Mouse (Mus musculus) embryonic fibroblast, embryonic 13.5 days (primary cell): ENCODE results near the gene Ppp1r12b. TPM values are rescaled to one million over a fixed set of nuclear protein-coding genes. Genes with fewer than 3 reads are reported as not detected.
"Not testable (repeated sequence)": the region's sequence is repeated elsewhere in the genome, so short reads cannot be mapped to it uniquely, and the experiment has no call there.

Source experiments
- H3K27ac ChIP-seq: 2 replicates; pipeline ENCODE4 v1.5.1; 2012; ENCODE audit warnings: low read length, control low read depth, inconsistent platforms; ENCODE audit not compliant: insufficient read depth
- H3K4me1 ChIP-seq: 2 replicates; pipeline ENCODE4 v1.6.1; 2011; ENCODE audit warnings: low read length; ENCODE audit not compliant: control insufficient read depth, insufficient read depth
- H3K4me3 ChIP-seq: 2 replicates; pipeline ENCODE4 v1.5.1; 2011; ENCODE audit warnings: mild to moderate bottlenecking, control low read depth, low read length; ENCODE audit not compliant: insufficient read depth
- CTCF ChIP-seq: IDR thresholded peaks from 2 replicates; pipeline ENCODE4 v1.5.1; 2011; ENCODE audit warnings: mild to moderate bottlenecking, control low read depth, low read length, moderate library complexity, borderline replicate concordance; ENCODE audit not compliant: insufficient read depth
- POLR2A ChIP-seq: IDR thresholded peaks from 2 replicates; pipeline ENCODE4 v1.6.1; 2011; ENCODE audit warnings: low read depth, mild to moderate bottlenecking, control low read depth, low read length, moderate library complexity
- polyA plus RNA-seq: library from polyadenylated mRNA; stranded (reverse); fragments of >200 nt; gene quantifications from 2 replicates; pipeline ENCODE4 v1.2.4, GENCODE M21; 2011; ENCODE audit warnings: low read depth; ENCODE audit not compliant: missing spikeins, insufficient read length

Gene Ppp1r12b
- polyA plus RNA-seq, 1 experiment, result 20.3 TPM

DNA sequence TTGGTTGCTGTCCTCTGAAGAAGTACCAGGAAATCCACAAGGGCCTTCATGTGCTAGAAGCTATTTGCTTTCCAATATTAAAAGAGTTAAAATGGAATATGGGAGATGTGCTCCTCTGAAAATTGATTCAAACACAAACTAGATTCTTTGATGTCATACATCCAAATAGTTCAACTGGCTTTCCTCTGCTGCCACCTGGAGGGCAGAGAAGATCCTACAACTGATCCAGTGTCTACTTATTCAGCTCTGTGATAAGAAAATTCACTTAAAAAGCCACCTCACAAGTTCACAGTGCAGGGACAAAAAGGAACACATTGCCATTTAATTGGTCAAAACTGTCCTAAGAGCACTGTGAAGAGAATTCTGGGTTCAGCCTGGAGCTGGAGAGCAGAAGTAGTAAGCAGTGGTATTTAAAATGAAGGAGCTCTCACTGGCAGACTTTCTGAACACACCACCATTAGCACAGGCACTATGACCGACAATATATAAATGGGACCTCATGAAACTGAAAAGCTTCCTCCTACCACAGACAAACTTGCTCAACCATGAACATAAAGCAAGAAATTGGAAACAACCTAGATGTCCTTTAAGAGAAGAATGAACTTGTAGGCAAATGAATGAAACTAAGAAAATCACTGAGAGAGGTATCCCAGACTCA is 101.3 kb downstream of the Ppp1r12b start:
- no peak overlapping the region for H3K4me3 ChIP-seq
- TF ChIP-seq CTCF, result no peak
- no peak for TF ChIP-seq POLR2A
- no peak overlapping the region for H3K27ac ChIP-seq
- H3K4me1 ChIP-seq, result no peaks in the 10 kb centered on the region

DNA sequence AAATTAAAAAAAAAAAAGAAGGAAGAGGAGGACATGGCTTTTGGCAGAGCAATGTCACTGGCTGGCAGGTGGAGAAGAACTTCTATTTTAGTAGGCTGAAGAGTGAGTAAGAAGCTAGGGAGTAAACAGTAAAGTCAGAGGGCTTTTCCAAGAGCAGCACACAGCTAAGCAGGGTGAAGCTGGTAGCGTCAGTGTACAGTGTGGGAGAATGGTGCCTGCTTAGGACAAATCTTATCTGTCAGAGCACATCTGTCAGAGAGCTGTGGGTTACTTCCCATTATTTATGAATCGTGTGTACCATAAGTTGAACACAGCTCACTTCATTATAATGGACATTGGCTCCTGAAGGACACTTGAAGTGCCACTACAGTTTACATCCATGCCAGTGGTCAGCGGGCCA is 102.9 kb downstream of the Ppp1r12b start:
- no peak for TF ChIP-seq CTCF
- TF ChIP-seq POLR2A, result no peak
- Histone ChIP-seq H3K27ac (no peak overlapping the region), H3K4me3 (no peak overlapping the region), H3K4me1 (no peaks in the 10 kb centered on the region)

DNA sequence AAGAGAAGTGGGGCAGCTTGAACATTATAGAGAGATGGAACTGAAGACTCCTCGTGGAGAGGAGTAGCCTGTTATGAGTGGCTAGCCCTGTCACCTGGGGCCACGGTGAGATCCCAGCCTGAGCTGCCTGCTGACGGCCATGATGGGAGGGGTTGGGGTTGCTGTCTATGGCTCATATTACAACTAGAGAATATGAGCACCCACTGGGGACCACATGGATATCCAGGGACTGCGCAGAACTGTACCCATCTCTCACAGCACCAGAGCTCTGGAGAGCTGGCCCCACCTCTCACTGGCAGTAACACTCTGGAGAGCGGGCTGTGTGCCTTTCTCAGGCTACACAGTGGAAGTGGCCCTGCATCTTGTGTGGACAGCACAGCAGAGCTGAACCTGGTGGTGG is 104.5 kb downstream of the Ppp1r12b start:
- Histone ChIP-seq H3K4me1 (no peaks in the 10 kb centered on the region), H3K4me3 (no peak overlapping the region), H3K27ac (no peak overlapping the region)
- TF ChIP-seq CTCF (no peak), POLR2A (no peak)

DNA sequence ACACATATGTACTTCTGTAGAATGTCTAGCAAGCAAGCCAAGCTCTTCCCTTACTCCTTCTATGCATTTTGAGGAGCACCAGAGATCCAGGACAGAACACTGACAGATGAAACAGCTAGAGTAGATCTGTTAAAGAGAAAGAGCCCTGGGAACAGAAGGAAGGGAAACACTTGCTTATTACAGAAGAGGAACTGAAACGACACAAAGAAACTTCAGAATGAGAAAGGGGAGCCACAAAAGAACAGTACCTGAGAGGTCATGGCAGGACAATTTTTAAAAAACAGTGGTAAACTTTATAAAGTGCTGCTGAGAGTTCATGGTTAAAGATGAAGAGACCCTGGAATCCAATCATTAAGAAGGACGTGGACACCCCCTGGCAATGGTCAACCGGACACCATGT is 105.4 kb downstream of the Ppp1r12b start:
- Histone ChIP-seq H3K27ac (no peak overlapping the region), H3K4me3 (no peak overlapping the region), H3K4me1 (no peaks in the 10 kb centered on the region)
- TF ChIP-seq POLR2A, result no peak
- TF ChIP-seq CTCF, result no peak

DNA sequence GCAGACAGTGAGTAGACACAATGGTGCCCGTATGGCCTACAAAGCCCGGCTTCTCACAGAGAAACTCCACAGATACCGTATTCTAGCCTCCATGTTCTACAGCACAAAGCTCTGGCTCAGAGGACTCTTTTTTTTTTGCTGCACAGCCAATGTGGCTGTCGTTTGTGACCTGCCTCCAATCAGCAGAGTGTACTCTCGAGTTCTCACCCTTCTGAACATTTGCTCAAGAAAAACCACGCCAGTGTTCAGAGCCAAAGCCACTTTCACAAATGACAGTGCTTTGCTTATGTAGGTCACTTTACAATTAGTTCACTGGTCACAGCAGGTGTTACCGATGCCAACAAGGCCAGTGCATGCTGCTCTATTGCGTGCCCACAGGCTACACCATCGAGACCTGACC is 107.9 kb downstream of the Ppp1r12b start:
- H3K4me3 ChIP-seq, result no peak overlapping the region
- TF ChIP-seq CTCF (no peak), POLR2A (no peak)
- no peak overlapping the region for H3K27ac ChIP-seq
- H3K4me1 ChIP-seq, result no peaks in the 10 kb centered on the region

DNA sequence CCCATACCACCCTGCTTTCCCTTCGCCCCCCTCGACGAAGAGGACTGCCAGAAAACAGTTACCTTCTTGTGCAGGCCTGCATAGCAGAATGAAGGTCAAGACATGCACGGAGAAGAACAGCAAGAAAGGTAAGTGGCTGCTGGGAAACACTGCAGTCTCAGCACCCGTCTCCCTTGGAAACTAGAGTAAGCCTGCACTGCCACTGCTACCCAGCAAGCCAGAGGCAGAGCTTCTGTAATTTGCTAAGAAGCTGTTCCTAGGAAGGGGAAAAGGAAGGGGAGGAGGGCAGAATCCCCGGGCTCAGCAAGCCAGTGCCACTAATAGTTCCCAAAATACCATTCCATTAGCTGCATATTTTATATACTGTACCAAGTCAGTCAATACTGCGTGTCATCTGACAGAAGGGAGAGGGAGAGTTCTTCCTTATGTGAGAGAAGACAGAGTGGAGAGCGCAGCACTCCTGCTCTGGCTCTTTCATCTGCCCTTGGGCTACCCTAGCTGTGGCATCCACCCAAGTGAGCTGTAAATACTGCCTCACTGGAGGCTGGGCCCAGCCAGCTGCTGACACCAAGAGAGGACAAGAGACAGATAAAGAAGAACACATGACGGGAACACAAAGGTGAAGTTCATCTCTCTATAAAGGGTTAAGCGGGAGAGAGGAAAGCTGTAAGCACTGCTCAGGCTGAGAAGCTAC is 109.3 kb downstream of the Ppp1r12b start:
- TF ChIP-seq POLR2A, result no peak
- no peak for TF ChIP-seq CTCF
- Histone ChIP-seq H3K4me1 (no peaks in the 10 kb centered on the region), H3K27ac (no peak overlapping the region), H3K4me3 (no peak overlapping the region)

DNA sequence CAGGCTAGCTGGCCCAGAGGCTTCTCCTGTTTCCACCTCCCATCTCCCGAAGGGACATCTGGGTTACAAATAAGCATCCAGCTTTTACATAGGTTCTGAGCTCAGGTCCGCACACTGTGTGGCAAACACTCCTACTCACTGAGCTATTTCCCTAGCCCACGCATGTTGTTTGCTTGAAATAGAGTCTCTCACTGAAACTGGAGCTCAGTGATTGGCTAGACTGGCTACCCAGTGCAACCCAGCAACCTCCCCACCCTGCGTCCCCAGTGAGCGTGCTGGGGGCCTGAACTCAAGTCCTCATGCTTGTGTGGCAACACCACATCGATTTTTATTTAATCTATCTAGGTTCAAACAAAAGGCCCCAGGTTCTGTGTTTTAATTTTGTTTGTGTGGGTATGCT is 112.4 kb downstream of the Ppp1r12b start:
- Histone ChIP-seq H3K4me3 (no peak overlapping the region), H3K27ac (no peak overlapping the region), H3K4me1 (no peaks in the 10 kb centered on the region)
- no peak for TF ChIP-seq CTCF
- TF ChIP-seq POLR2A, result no peak

DNA sequence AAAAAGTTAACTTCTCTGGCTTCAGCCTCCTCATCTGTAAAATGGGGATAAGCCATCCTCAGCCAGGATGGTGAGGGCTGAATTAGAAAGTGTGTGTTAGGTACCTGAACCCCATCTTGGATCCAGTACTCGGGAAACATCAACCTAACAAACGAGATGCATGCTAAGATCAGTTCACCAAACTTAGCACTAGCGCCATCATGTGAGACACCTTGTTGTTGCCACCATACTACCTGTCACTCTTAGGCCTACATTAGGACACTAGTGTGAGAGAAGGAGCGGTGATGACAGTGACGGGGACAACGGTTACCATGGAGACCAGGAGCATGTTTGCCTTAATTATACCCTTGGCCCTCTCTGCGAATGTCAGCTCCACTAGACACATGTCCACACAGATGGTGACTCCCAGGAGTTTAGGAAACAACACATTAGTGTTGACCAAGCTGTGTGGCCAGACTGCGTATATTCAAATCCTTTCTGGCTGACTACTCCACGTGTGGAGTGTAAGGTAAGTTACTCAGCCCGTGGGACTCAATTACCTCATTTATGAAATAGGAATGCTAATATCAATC is 118.7 kb downstream of the Ppp1r12b start:
- H3K4me1 ChIP-seq, result no peaks in the 10 kb centered on the region

DNA sequence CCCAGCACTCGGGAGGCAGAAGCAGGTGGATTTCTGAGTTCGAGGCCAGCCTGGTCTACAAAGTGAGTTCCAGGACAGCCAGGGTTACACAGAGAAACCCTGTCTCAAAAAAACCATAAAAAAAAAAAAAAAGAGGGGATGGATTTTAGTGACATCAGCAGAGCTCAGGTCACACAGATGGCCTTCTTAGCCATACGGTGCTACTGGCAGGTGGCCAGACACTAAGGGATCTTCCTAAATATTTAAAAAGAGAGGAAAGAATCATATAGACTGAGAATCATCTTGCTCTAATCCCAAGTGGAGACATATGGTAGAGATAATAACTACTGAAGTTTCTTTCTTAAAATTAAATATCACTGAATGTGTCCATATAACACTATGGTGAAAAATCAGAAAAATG is 124.9 kb downstream of the Ppp1r12b start:
- H3K4me3 ChIP-seq, result not testable (repeated sequence)

More for the DNA sequence above, 118.7 kb downstream of the Ppp1r12b start:
- no peak for TF ChIP-seq POLR2A
- no peak for TF ChIP-seq CTCF
- Histone ChIP-seq H3K27ac (no peak overlapping the region), H3K4me3 (no peak overlapping the region)

DNA sequence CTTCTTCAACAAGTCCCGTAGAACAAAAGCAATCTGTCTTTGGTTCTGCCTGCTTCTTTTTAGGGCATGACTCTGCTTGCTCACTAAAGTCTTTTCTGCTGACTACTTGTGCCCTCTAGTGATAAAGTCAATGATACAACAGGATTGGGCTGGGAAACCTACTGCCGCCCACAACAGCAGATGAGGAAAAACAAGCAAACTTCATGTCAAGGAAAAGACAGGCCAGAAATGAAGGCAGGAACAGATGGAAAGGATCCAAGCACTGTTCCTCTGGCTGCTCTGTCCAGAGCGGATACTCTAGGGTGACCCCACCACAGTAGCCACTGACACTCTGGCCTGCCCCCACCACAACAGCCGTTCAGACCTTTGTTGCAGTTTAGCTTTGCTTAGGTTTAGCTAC is 126.1 kb downstream of the Ppp1r12b start:
- Histone ChIP-seq H3K4me1 (no peaks in the 10 kb centered on the region), H3K27ac (no peak overlapping the region), H3K4me3 (no peak overlapping the region)
- TF ChIP-seq POLR2A (no peak), CTCF (no peak)

More for the DNA sequence above, 124.9 kb downstream of the Ppp1r12b start:
- H3K27ac ChIP-seq, H3K4me1 ChIP-seq: not testable (repeated sequence)
